Mouse (Mus musculus) bone marrow macrophage, adult 2 months (primary cell): Measurements from ENCODE around the gene Aadat.

Source experiments
- CTCF ChIP-seq: IDR thresholded peaks from 2 replicates; pipeline ENCODE4 v1.5.1; 2012; ENCODE audit warnings: low read depth, mild to moderate bottlenecking, low read length, moderate library complexity
- POLR2A ChIP-seq: IDR thresholded peaks from 2 replicates; pipeline ENCODE4 v1.6.1; 2012; ENCODE audit warnings: mild to moderate bottlenecking, low read depth, low read length, borderline replicate concordance

GRCm38 (mm10) chr8:60534945-60535344 lies 29.2 kb downstream of the Aadat start:
- no peak for TF ChIP-seq CTCF
- no peak for TF ChIP-seq POLR2A
